Comparison of ENCODE assay signal across 8 mouse cellular contexts in the genomic region with DNA sequence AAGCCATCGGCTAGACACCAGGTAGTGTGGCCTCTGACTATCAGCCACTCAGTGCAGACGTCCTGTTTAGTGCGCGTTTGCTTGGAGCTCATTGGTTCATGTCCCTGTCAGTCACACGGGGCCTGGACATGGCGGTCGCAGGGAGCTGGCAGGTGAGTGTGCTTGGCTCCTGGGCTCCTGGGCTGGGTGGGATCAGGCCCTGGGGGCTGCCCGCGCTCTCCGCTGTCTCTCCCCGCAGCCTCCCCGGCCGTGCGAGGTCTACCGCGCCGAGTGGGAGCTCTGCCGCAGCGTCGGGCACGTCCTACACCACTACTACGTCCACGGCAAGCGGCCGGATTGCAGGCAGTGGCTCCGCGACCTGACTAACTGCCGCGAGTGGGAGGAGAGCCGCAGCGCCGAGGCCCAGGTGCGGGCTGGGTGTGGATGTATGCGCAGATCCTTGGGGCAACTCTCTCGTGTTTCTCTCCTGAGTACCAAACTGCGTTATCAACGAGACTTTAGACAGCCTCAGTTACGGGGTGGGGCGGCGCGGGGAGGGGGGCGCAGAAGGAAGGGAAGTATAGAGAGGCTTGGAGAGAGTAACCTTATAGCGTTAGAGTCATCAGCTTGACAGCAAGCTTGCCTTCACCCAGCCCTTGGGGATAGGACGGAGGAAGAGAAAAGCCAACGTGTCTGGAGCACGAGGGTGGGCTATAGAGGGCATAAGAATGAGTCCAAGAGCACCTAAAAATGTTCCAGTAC. TPM values are rescaled to one million over a fixed set of nuclear protein-coding genes. Genes with fewer than 3 reads are reported as not detected.
DNase-seq lines count a peak whose midpoint lies in the region; ATAC-seq and TF ChIP-seq lines count a peak whose summit lies in the region.

Gene 2510002D24Rik, plus strand, starts transcription at position 111 of the 741 bp plus-strand sequence.
Gene Gm28539, plus strand, starts transcription at position 117 of the 741 bp plus-strand sequence.

- H3K27me3 ChIP-seq in hindbrain, postnatal 0 days (ENCODE audit: insufficient read depth, low read length) = no peaks in the 10 kb centered on the region

- no peaks in the 10 kb centered on the region for H3K4me1 ChIP-seq in hindbrain, postnatal 0 days (ENCODE audit: insufficient read depth, low read length)

- TF ChIP-seq CTCF in gastrocnemius, adult 2 months (IDR thresholded peaks at IDR 0.05) = no peak
- no peak for TF ChIP-seq CTCF in hindbrain, postnatal 0 days (IDR thresholded peaks at IDR 0.05; ENCODE audit: low read depth)
- no peak for TF ChIP-seq CTCF in left cerebral cortex, adult 2 months (IDR thresholded peaks at IDR 0.05)

- WGBS in hindbrain, postnatal 0 days = 2% methylated on average over 46 of the region's 46 CpGs

- H3K27ac ChIP-seq in gastrocnemius, adult 2 months = peak within 1 kb of the TSS; percentile 92
- H3K27ac ChIP-seq in hindbrain, postnatal 0 days = peak within 1 kb of the TSS; percentile 86
- H3K27ac ChIP-seq in left cerebral cortex, adult 2 months = peak within 1 kb of the TSS; percentile 89

- H3K9me3 ChIP-seq in hindbrain, postnatal 0 days (ENCODE audit: low read length) = no peaks in the 10 kb centered on the region

- intact Hi-C loops in gastrocnemius, adult 2 months (cut with DNase I) = no loop called here
- intact Hi-C loops in left cerebral cortex, adult 2 months (cut with DNase I) = no loop called here

- H3K36me3 ChIP-seq in hindbrain, postnatal 0 days (ENCODE audit: insufficient read depth, low read length) = peaks cover 19% of the 10 kb centered on the region; the same call in 1 of the 2 replicates

- peak within 1 kb of the TSS; percentile 87 for H3K4me3 ChIP-seq in gastrocnemius, adult 2 months
- H3K4me3 ChIP-seq in hindbrain, postnatal 0 days (ENCODE audit: low read length) = peak within 1 kb of the TSS; percentile 94
- peak within 1 kb of the TSS; percentile 58 for H3K4me3 ChIP-seq in left cerebral cortex, adult 2 months

- peak within 1 kb of the TSS; percentile 94 for H3K9ac ChIP-seq in hindbrain, postnatal 0 days (replicated peaks; ENCODE audit: low read length)

- ATAC-seq in common myeloid progenitor, adult 5-6 weeks (replicated peaks; ENCODE audit: low read depth, poor library complexity, severe bottlenecking) = peak; percentile 97
- ATAC-seq in hindbrain, postnatal 0 days = peak; percentile 97
- peak; percentile 99 for ATAC-seq in megakaryocyte, adult 5-6 weeks (ENCODE audit: poor library complexity, severe bottlenecking)

- DNase-seq in WW6 (ENCODE audit: low read depth, low spot score) = peak; percentile 85
- DNase-seq in gastrocnemius, adult 2 months = peak; percentile 96
- peak; percentile 94 for DNase-seq in hindbrain, postnatal 0 days (ENCODE audit: low spot score)
- DNase-seq in left cerebral cortex, adult 2 months (ENCODE audit: extremely low spot score in 1 of 2, low spot score in 2 of 2) = peak; percentile 92 to 94
- peak; percentile 97 for DNase-seq in right cerebral cortex, adult 2 months (ENCODE audit: low spot score in 2 of 2)
- DNase-seq in urinary bladder, postnatal 14 days (ENCODE audit: low spot score) = peak; percentile 97

- H3K4me2 ChIP-seq in hindbrain, postnatal 0 days (ENCODE audit: low read depth, low read length) = peak within 1 kb of the TSS; percentile 77

RNA-seq across cellular contexts. Expression of gene 2510002D24Rik, which starts in this region (rescaled TPM):
- 26.1 and 34.9 TPM in 2 replicates for total RNA-seq in common myeloid progenitor, adult 5-6 weeks (2017)
- total RNA-seq in gastrocnemius, adult 2 months (2021) = 10 to 100 TPM; 15.5 to 21.9 TPM
- 33.4 and 34.1 TPM in 2 replicates for total RNA-seq in hindbrain, postnatal 0 days (2014; rRNA removed)
- 50.1 and 52.1 TPM in 2 replicates for polyA plus RNA-seq in hindbrain, postnatal 0 days (2015; fragmentation: Nextera tagmentation; extraction: Ambion mirVana)
- total RNA-seq in left cerebral cortex, adult 2 months (2021) = 10 to 100 TPM; 24.7 to 28.3 TPM
- 7.8 and 9.6 TPM in 2 replicates for total RNA-seq in megakaryocyte, adult 5-6 weeks (2015)
- total RNA-seq in megakaryocyte, adult 5-6 weeks (2017) = 9.6 and 9.9 TPM in 2 replicates

RNA-seq across cellular contexts. Expression of gene Gm28539, which starts in this region (rescaled TPM):
- total RNA-seq in common myeloid progenitor, adult 5-6 weeks (2017) = not detected in 2 replicates
- 1 to 10 TPM in 1 of 2 experiments, under 1 TPM in 1; 0.38 to 1.1 TPM for total RNA-seq in gastrocnemius, adult 2 months (2021)
- total RNA-seq in hindbrain, postnatal 0 days (2014; rRNA removed) = not detected in 2 replicates
- not detected in 2 replicates for polyA plus RNA-seq in hindbrain, postnatal 0 days (2015; fragmentation: Nextera tagmentation; extraction: Ambion mirVana)
- 10 to 100 TPM; 11.4 to 18.9 TPM for total RNA-seq in left cerebral cortex, adult 2 months (2021)
- total RNA-seq in megakaryocyte, adult 5-6 weeks (2015) = not detected in 2 replicates
- total RNA-seq in megakaryocyte, adult 5-6 weeks (2017) = not detected in 2 replicates

Comparison
In these comparisons a context has a peak if more than half of its experiments do, and no peak if none do; other contexts are left out.
1. Peak in every context shown above with its lines: DNase-seq, ATAC-seq, H3K4me3 ChIP-seq and H3K27ac ChIP-seq.
2. RNA of gene Gm28539 (total RNA-seq): 11.4 to 18.9 TPM in left cerebral cortex, adult 2 months; 0.38 to 1.1 TPM in gastrocnemius, adult 2 months, not detected in common myeloid progenitor, adult 5-6 weeks, not detected in hindbrain, postnatal 0 days and not detected in megakaryocyte, adult 5-6 weeks; every median in the first group is over 4 times any median in the second.